Mouse (Mus musculus): ENCODE measurements at regions not wholly inside any gene's neighbourhood (a gene's known extent, or its start where the extent isn't known, plus 50 kb on each side); places are given as distances from the start of the nearest gene placed in this dataset.

GRCm38 (mm10) chr1:41420489-41421327 lies 615.3 kb downstream of the Tmem182 start:
- DNase-seq, result no peak

- no peak for DNase-seq
Measured at GRCm38 (mm10) chr1:41427853-41428252, 622.5 kb downstream of the Tmem182 start.

GRCm38 (mm10) chr1:41431127-41431690 lies 625.8 kb downstream of the Tmem182 start:
- no peak for DNase-seq

- no peak for DNase-seq
Measured at GRCm38 (mm10) chr1:41435379-41435778, 630.0 kb downstream of the Tmem182 start.

GRCm38 (mm10) chr1:41449972-41450371 lies 644.6 kb downstream of the Tmem182 start:
- DNase-seq, result no peak
